Mouse (Mus musculus): ENCODE data around the gene Cracr2b. TPM values are rescaled to one million over a fixed set of nuclear protein-coding genes. Genes with fewer than 3 reads are reported as not detected.

Gene Cracr2b
- polyA plus RNA-seq, 1 experiment: 20.7 TPM

DNA sequence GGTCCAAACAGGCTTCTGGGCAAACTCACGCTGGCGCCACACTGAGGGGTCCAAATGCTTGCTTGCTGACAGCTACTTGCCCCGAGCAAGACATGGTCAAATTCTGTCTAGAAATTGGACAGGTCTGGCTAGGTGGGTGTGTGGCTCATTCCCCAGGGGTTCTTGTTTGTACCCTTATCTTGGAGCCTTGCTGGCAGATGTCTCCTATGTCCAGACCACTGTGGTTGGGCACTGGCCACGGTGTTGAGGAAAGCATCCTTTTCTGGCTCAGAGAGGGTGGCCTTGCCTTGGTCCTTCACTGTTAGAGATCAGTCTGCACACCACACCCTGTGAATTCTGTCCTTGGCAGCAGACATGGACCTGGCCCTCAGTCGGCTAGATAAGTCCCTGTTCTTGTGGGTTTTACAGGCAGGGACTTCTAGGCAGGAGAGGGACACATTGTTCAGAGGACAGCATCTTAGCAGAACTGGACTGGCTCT, 17.4 kb downstream of the Cracr2b start:
- peaks cover 9% of the 10 kb centered on the region for H3K4me1 ChIP-seq (ENCODE audit: control insufficient read depth, insufficient read depth, low read length)
- TF ChIP-seq CTCF (IDR thresholded peaks at IDR 0.05; ENCODE audit: control insufficient read depth, insufficient read depth, low read length) (no peak), POLR2A (IDR thresholded peaks at IDR 0.05; ENCODE audit: borderline replicate concordance, control insufficient read depth, low read depth, low read length) (no peak)
- WGBS: 9% methylated on average over 5 of the region's 5 CpGs
- no peak overlapping the region for H3K4me3 ChIP-seq (replicated peaks; ENCODE audit: control insufficient read depth, low read depth, low read length)
- 0 out of 2 replicates have a peak overlapping the region, but pooled peaks have one; percentile 6 for H3K27ac ChIP-seq (ENCODE audit: control insufficient read depth, insufficient read depth, low read depth, low read length, poor library complexity)

DNA sequence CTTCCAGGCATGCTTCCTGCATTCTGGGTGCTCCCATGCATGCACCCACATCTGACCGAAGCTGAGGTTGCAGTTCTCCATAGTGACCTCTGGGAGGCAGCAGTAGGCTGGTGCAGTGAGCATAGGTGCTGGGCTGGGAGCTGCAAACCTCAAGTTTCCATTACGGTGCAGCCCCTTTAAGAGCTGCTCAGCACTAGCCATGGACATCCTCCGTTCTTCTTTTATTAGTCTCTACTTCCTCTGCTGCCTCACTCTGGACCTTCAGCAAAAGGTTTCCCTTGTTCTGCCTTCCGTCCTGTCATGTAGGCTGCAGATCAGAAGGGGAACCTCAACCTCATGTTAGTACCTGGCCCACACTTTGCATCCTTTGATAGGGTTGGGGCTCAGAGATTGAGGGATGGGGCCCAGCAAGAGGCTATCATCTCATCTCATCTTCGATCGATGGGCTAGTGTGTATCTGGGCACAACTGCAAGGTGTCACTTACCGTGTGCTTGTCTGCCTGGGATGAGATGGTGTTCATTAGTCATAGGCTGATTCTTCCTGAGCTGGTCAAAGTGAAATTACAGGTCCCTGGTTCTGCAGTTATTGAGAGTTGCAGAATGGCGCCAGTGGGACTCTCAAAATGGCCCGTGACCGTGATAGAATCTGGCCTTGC, 20.1 kb downstream of the Cracr2b start:
- 7% methylated on average over 10 of the region's 10 CpGs for WGBS
- H3K27ac ChIP-seq (ENCODE audit: control insufficient read depth, insufficient read depth, low read depth, low read length, poor library complexity): no peak overlapping the region
- TF ChIP-seq POLR2A (IDR thresholded peaks at IDR 0.05; ENCODE audit: borderline replicate concordance, control insufficient read depth, low read depth, low read length): no peak
- peak; percentile 97 for TF ChIP-seq CTCF (IDR thresholded peaks at IDR 0.05; ENCODE audit: control insufficient read depth, insufficient read depth, low read length)
- peaks cover 8% of the 10 kb centered on the region for H3K4me1 ChIP-seq (ENCODE audit: control insufficient read depth, insufficient read depth, low read length)
- H3K4me3 ChIP-seq (replicated peaks; ENCODE audit: control insufficient read depth, low read depth, low read length): no peak overlapping the region

DNA sequence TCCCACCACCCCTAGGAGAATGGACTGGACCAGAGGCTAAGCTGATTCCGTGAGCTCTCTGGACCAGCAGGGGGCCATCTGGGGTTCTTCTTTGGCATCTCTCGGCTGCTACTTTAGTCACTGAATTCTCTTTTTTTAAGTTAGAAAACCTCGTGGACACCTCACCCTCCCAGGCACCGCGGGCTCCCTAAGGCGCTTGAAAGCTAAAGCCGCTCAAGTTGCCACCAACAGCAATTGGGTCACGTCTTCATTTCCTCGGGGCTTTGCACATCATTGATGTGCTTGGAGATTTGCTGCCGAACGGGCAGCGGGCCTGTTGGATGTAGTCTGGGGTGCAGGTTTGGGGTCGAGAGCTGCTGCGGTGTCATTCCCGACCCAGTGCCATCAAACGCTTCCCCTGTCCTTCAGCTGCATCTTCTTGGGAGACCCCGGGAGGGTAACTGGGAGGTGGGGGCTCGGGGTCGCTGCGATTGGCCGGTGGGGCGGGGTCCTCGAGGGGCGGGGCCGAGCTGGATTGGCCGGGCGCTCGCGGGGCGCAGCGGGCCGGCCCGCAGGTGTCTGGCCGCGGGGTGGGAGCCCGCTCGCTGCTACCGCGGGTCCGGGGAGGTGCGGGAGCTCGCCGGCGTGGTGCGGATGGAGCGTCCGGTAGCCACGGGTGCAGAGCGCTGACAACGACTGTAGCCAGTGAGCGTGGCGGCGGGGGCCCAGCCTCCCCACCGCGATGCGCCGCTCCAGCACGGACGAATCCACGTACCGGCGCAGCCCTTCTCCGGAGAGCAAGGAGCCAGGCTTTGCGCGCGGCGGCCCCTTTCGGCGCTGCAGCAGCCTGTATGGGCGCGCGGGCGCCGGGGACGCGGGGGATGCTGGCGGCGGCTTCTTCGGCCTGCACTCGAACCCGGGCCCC, 20.9 kb downstream of the Cracr2b start:
- H3K27ac ChIP-seq (ENCODE audit: control insufficient read depth, insufficient read depth, low read depth, low read length, poor library complexity): no peak overlapping the region
- TF ChIP-seq CTCF (IDR thresholded peaks at IDR 0.05; ENCODE audit: control insufficient read depth, insufficient read depth, low read length): peak; percentile 43; the same call in 1 of the 2 replicates
- TF ChIP-seq POLR2A (IDR thresholded peaks at IDR 0.05; ENCODE audit: borderline replicate concordance, control insufficient read depth, low read depth, low read length): no peak
- H3K4me1 ChIP-seq (ENCODE audit: control insufficient read depth, insufficient read depth, low read length): peaks cover 8% of the 10 kb centered on the region
- H3K4me3 ChIP-seq (replicated peaks; ENCODE audit: control insufficient read depth, low read depth, low read length): peak overlapping the region; percentile 11
- WGBS: 9% methylated on average over 81 of the region's 81 CpGs

DNA sequence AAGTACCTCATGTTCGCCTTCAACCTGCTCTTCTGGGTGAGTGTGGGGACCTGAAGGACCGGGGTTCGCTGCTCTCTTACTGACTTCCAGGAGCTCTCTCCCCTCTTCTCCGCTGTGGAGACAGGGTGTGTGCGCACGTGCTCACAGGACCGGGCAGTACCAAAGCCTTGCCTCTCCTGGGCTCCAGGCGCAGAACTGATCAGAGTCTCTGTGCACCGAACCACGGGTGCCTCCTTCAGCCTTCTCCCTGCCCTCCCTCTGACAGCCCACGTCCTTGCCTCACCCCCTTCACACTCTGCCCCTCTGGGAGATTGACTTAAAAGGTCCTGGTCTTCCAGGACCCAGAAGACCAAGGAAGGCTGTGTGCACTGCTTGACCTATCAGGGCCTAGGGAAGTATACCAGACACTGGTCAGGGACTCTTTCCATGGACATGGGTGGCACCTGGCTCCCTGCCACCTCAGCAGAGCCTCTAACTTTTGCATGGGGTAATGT, 21.7 kb downstream of the Cracr2b start:
- 75% methylated on average over 11 of the region's 11 CpGs for WGBS
- H3K4me3 ChIP-seq (replicated peaks; ENCODE audit: control insufficient read depth, low read depth, low read length): no peak overlapping the region
- TF ChIP-seq CTCF (IDR thresholded peaks at IDR 0.05; ENCODE audit: control insufficient read depth, insufficient read depth, low read length): no peak
- TF ChIP-seq POLR2A (IDR thresholded peaks at IDR 0.05; ENCODE audit: borderline replicate concordance, control insufficient read depth, low read depth, low read length): no peak

DNA sequence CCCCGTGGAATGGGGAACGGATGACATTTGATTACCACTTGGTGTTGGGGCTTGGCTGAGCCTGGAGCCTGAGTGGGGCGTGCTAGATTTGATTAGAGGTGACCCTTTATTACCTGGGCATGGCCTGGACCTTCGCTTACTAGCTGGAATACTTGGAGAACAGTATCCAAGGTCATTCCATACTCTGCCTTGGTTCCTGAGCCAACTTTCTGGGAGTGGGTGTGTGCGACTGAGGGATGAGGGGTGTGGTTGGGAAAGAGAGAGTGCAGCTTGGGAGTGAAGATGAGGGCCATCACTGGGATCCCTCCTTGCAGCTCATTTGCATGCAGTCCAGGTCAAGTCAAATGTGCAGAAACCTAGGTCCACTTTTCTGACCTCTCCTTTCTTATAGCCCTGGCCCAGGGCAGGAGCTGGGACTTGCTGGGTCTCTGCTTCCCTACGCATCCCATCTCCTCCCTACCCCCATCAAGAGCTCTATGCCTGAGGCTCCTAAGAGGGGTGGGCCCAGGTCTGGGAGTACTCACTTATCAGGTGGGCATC, 22.3 kb downstream of the Cracr2b start:
- 82% methylated on average over 6 of the region's 6 CpGs for WGBS
- Histone ChIP-seq H3K27ac (ENCODE audit: control insufficient read depth, insufficient read depth, low read depth, low read length, poor library complexity) (no peak overlapping the region), H3K4me1 (ENCODE audit: control insufficient read depth, insufficient read depth, low read length) (peaks cover 4% of the 10 kb centered on the region), H3K4me3 (replicated peaks; ENCODE audit: control insufficient read depth, low read depth, low read length) (no peak overlapping the region)
- TF ChIP-seq POLR2A (IDR thresholded peaks at IDR 0.05; ENCODE audit: borderline replicate concordance, control insufficient read depth, low read depth, low read length) (no peak), CTCF (IDR thresholded peaks at IDR 0.05; ENCODE audit: control insufficient read depth, insufficient read depth, low read length) (no peak)

More for the DNA sequence above, 21.7 kb downstream of the Cracr2b start:
- H3K27ac ChIP-seq (ENCODE audit: control insufficient read depth, insufficient read depth, low read depth, low read length, poor library complexity): no peak overlapping the region
- H3K4me1 ChIP-seq (ENCODE audit: control insufficient read depth, insufficient read depth, low read length): peaks cover 6% of the 10 kb centered on the region

DNA sequence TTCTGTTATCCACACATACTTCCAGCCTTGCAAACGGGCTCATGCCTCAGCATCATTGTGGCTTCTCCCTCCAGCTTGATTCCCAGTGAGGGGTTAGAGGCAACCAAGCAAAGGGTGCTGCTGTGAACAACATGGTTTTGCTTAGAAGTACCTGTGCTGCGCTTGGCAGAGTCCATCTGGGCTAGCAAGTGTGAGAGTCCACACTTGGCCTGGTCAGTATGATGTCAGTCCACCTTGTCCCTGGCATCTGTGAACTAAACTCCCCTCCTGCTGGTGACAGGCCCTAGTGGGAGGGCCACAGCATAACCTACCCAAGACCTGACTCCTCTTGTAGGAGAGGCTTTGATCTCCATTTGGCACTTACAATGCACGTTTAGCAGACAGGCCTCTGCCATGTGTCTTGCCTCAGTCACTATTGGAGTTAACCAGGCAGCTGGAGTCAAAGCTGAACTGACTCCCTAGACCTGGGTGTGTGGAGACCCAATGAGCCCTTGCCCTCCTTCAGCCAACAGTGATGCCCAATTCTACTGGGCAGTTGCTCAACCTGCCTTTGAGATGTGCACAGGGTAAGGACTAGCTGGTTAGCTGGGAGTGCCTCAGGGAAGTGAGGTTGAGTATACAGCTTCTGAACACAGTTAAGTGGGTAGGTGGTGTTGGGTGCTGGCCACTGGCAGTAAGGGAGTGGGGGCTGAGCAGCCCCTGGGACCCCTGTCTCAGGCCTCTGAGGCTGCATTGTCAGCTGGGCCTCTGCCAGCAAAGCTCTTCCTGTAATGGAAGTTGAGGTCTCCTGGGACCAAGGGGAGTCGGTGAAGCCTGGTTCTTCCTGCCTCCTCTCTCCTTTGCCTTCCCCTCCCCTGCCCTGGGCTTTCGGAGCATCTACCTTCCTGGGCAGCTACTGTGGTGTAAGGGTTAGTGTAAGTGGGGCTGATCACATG, 23.6 kb downstream of the Cracr2b start:
- WGBS: 64% methylated on average over 5 of the region's 5 CpGs
- Histone ChIP-seq H3K4me1 (ENCODE audit: control insufficient read depth, insufficient read depth, low read length) (peaks cover 3% of the 10 kb centered on the region), H3K4me3 (replicated peaks; ENCODE audit: control insufficient read depth, low read depth, low read length) (no peak overlapping the region), H3K27ac (ENCODE audit: control insufficient read depth, insufficient read depth, low read depth, low read length, poor library complexity) (no peak overlapping the region)
- no peak for TF ChIP-seq POLR2A (IDR thresholded peaks at IDR 0.05; ENCODE audit: borderline replicate concordance, control insufficient read depth, low read depth, low read length)
- no peak for TF ChIP-seq CTCF (IDR thresholded peaks at IDR 0.05; ENCODE audit: control insufficient read depth, insufficient read depth, low read length)

DNA sequence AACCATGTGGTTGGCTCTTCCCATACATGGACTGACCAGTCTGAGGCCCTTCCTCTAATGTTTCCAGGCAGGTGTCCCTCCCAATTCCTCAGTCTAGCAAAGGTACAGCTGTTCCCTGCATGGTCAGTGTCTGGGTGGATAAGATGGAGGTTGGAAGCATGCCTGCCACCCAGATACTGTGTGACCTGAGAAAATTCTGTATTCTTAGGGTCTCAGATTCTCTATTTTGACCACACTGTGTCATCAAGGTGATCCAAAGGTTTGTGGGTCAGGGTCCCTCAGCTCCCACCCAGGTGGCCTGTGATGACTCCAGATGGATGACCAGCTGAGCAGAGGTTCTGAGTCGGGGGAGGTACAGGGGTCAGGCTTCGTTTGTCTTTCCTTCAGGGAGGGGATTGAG, 24.3 kb downstream of the Cracr2b start:
- TF ChIP-seq POLR2A (IDR thresholded peaks at IDR 0.05; ENCODE audit: borderline replicate concordance, control insufficient read depth, low read depth, low read length): no peak
- TF ChIP-seq CTCF (IDR thresholded peaks at IDR 0.05; ENCODE audit: control insufficient read depth, insufficient read depth, low read length): no peak
- H3K4me1 ChIP-seq (ENCODE audit: control insufficient read depth, insufficient read depth, low read length): peaks cover 3% of the 10 kb centered on the region
- H3K4me3 ChIP-seq (replicated peaks; ENCODE audit: control insufficient read depth, low read depth, low read length): no peak overlapping the region
- 88% methylated on average over 2 of the region's 2 CpGs for WGBS
- no peak overlapping the region for H3K27ac ChIP-seq (ENCODE audit: control insufficient read depth, insufficient read depth, low read depth, low read length, poor library complexity)
